Mouse (Mus musculus): ENCODE measurements at regions not wholly inside any gene's neighbourhood (a gene's known extent, or its start where the extent isn't known, plus 50 kb on each side); places are given as distances from the start of the nearest gene placed in this dataset.

- no peak for DNase-seq
These were observed 167.0 kb upstream of the Slc22a22 start for GRCm38 (mm10) chr15:57644331-57644953.

GRCm38 (mm10) chr15:57639115-57639514 is 161.7 kb upstream of the Slc22a22 start:
- no peak for DNase-seq

GRCm38 (mm10) chr15:57633067-57633466 is 155.6 kb upstream of the Slc22a22 start:
- peak; percentile 59 for DNase-seq

- DNase-seq = no peak
These were observed 155.1 kb upstream of the Slc22a22 start for GRCm38 (mm10) chr15:57632537-57632936.

GRCm38 (mm10) chr15:57618466-57618865 is 141.0 kb upstream of the Slc22a22 start:
- DNase-seq = no peak

- DNase-seq = no peak
These were observed 139.5 kb upstream of the Slc22a22 start for GRCm38 (mm10) chr15:57616880-57617391.

GRCm38 (mm10) chr15:57610006-57610405 is 132.6 kb upstream of the Slc22a22 start:
- DNase-seq = no peak

- no peak for DNase-seq
These were observed 131.1 kb upstream of the Slc22a22 start for GRCm38 (mm10) chr15:57608519-57608918.

- DNase-seq = peak; percentile 37
These were observed 123.1 kb upstream of the Slc22a22 start for GRCm38 (mm10) chr15:57600562-57600961.

GRCm38 (mm10) chr15:57593326-57594004 is 116.0 kb upstream of the Slc22a22 start:
- DNase-seq = no peak

GRCm38 (mm10) chr15:57590597-57591219 is 113.3 kb upstream of the Slc22a22 start:
- DNase-seq = peak; percentile 9

- no peak for DNase-seq
These were observed 112.3 kb upstream of the Slc22a22 start for GRCm38 (mm10) chr15:57589404-57590377.

GRCm38 (mm10) chr15:57585411-57585810 is 108.0 kb upstream of the Slc22a22 start:
- no peak for DNase-seq

GRCm38 (mm10) chr15:57584498-57584897 is 107.1 kb upstream of the Slc22a22 start:
- no peak for DNase-seq

- no peak for DNase-seq
These were observed 103.8 kb upstream of the Slc22a22 start for GRCm38 (mm10) chr15:57581266-57581665.

- DNase-seq = no peak
These were observed 101.4 kb upstream of the Slc22a22 start for GRCm38 (mm10) chr15:57578794-57579193.

GRCm38 (mm10) chr15:57574080-57574618 is 96.7 kb upstream of the Slc22a22 start:
- no peak for DNase-seq

- no peak for DNase-seq
These were observed 95.0 kb upstream of the Slc22a22 start for GRCm38 (mm10) chr15:57572460-57572859.

GRCm38 (mm10) chr15:57568006-57568630 is 90.7 kb upstream of the Slc22a22 start:
- DNase-seq = no peak

GRCm38 (mm10) chr15:57547154-57547553 is 69.7 kb upstream of the Slc22a22 start:
- no peak for DNase-seq

GRCm38 (mm10) chr15:57545141-57545540 is 67.7 kb upstream of the Slc22a22 start:
- no peak for DNase-seq

GRCm38 (mm10) chr15:57543985-57544384 is 66.6 kb upstream of the Slc22a22 start:
- DNase-seq = peak; percentile 21

Measured in right cerebral cortex, adult 18-20 months (tissue).